Mouse (Mus musculus) T-helper 17 cell (primary cell): ENCODE results near the gene Tfb2m.

Source experiments
- in situ Hi-C, 2 experiments: fragments of 300-600 bp; cut with MboI, MseI; formaldehyde crosslinking; loops; 1 replicate in 1 of 2; 2 replicates in 1 of 2; pipeline ENCODE4 v1.15.1; 2025; ENCODE audit warnings: high pct_unique_total_duplicates in 2 of 2

Tfb2m gene

DNA sequence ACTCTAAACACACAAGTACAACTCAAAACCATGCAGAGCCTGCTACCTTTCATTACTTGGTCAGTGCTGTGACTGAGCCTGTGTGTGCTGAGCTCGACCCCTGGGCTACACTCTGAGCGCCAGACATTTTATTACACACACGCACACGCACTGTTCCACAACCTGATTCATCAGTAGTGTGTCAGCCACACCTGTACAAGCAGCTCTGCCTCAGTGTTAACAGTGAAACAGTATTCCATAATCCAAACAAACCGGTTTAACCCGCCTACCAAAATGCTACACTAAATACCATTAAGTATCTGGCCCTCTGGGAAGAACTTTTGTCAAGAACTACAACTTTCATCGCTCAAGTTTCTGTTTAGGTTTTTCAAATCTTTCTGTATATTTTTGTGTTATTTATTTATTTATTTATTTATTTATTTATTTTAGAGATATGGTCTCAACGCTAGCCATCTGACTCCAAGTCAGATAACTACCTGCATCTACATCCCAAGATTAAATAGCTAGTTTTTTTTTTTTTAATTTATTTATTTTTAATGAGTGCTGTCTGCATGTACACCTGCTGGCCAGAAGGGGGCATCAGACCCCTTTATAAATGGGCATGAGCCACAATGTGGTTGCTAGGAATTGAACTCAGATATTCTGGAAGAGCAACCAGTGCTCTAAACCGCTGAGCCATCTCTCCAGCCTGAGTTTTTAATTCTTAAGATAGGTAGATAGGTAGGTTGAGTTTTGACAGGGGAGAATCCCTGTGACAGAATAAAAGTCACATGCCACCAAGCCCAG, 39.3 kb downstream of the Tfb2m start:
- in situ Hi-C loops: loop anchor here in 1 of 2 experiments (10.0 kb wide), 1 partner anchor 118 kb away; no protein-coding TSS in a partner anchor

DNA sequence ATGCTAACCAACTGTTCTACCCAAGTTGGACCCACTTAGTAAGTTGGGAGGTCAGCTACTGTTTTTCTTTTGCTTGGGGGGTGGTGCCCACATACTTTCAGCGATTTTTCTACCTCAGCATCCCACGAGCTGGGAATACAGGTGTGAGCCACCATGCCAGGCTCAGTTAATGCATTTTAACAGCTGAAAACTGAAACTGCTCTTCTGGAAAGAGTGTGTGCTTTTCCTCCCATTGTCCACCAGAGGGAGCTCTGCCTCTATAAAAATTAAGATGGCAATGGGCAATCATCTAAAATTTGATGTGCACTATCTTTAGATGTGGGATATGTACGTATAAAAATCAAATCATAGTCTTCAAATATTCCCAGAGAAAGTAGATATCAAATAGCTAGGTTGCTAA, 43.5 kb downstream of the Tfb2m start:
- in situ Hi-C loops: loop anchor here (5.0 to 10.0 kb wide), 3 partner anchors 122 to 235 kb away; no protein-coding TSS in a partner anchor

DNA sequence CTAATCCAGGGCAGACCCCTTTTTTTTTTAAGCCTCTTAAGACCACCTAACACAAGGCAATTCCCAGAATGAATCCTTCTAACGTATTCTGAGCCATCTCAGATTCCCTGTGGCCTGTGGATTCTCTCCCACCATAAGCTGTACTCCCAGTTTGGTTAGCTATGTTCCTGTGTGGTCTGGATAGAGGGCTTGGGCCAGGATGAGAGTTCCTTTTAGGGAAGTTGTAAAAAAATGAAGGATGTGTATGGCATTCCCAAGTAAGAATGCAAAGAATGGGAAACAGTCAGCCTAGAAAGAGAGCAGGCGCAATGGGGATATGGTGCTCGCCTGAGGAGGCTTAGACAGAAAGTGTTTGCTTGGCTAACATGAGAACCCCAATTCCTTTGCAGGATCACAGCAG, 46.8 kb downstream of the Tfb2m start:
- in situ Hi-C loops: no loop called here

DNA sequence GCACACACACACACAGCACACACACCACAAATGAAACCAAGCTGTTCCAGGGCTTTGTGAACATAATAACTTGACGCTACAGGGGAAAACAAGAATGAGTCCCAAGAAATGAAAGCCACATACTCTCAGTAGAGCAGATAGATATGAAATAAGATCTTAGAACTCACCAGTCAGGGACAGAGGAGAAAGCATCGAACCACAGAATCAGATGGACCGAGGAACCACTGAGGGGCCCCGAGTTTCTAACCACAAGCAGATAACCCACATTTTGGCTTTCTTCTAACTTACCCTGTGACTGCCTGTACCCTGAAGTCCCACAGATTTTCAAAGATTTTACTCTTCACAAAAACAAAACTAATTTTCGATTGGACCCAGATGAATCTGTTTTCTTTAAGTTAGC, 53.2 kb downstream of the Tfb2m start:
- in situ Hi-C loops: no loop called here

DNA sequence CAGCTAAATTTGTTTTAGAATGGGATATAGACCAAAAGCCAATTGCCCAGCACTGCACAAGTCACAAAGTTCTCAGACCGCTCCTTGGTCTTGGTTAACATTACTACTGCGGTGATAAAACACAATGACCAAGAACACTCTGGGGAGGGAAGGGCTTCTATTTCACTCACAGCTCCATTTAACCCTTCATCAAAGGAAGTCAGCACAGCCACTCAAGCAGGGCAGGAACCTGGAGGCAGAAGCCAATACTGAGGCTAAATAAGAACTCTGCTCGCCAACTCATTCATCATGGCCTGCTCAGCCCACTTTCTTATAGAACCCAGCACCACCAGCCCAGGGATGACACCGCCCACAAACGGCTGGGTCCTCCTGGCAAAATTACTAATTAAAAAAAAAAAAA, 57.5 kb downstream of the Tfb2m start:
- in situ Hi-C loops: no loop called here

DNA sequence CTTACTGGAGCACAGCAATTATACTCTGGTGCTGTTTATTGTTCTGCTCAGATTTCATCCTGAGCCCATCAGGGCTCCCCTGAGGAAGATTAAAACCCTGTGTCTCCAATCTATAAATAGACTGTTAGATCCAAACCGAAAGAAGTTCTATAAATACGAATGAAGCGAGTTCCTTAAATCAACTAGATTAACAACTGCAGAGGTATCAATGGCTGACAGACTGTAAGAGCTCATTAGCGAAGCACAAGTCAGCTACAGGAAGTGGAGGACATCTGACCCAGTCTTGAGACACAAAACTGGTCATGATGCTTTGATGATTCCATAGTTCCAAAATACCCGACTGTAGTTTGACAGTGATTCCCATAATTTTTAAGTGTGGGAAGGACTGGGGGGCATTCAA, 58.1 kb downstream of the Tfb2m start:
- in situ Hi-C loops: no loop called here

DNA sequence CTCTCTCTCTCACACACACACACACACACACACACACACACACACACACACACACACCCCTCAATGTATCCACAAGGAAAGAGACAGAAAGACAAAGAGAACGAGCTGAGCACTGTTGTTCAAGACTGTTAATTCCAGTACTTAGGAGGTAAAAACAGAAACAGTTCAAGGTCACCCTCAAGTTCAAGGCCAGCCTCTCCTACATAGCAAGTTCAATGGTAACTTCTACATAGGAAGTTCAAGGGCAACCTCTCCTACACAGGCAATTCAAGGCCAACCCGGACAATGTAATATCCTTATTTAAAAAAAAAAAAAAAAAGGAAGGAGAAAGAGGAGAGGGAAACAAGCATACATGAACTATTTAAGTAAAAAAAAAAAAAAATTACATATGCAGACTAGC, 58.8 kb downstream of the Tfb2m start:
- in situ Hi-C loops: no loop called here

DNA sequence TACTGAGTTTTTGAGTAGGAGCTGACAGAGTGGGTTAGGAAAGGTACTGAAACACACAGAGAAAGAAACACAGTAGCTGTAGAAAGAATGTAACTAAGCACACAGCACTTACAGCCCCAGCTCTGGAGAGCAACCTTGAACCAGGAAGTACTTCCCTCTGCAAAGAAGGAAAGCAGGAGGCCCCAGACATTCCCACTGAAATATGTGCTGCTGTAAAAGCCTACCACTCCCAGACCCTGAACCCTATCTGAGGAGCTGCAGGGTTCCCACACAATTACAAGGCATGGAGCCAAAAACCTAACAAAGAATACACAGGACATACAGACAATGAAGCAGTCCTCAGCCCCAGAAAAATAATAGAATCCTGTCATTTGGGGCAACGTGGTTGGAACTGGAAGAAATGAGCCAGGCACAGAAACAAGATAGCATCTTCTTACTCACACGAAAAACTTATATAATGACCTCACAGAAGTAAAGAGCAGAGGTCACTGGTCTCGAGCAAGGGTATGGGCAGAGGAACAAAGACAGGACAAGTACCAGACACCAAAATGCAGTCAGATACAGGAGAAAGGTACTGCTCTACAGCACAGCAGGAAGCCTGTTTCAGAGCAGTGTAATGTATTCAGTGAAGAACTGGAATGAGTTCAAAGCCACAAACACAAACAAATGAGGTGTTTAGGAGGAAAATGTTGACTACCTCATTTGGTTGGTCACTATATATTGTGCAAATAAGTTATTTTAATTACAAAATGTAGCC, 60.1 kb downstream of the Tfb2m start:
- in situ Hi-C loops: no loop called here

DNA sequence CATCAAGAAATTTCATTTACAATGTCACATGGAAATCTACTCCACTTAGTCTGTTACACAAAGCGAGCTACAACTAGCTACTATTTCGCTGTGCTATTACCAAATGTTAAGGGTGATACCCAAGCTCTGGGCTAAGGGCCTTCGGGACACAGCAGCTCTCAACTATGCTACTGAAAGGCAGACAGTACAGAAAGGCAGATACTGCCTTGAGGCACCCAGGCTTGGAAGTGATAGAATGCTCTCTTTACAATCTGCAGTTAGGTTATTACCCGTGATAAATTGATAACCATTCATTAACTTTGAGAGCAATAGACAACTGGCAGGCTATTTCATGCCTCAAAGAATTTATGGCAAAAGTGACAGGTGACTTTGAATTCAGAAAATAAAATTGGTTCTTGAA, 65.2 kb downstream of the Tfb2m start:
- in situ Hi-C loops: no loop called here
